Mouse (Mus musculus) G1E (cell line): ENCODE measurements around the gene Sertad3. TPM values are rescaled to one million over a fixed set of nuclear protein-coding genes. Genes with fewer than 3 reads are reported as not detected.

Source experiments
- ATAC-seq: 2 replicates; pipeline ENCODE4 v1.8.0; 2016; ENCODE audit warnings: mild to moderate bottlenecking; ENCODE audit not compliant: insufficient number of reproducible peaks, poor library complexity, low FRiP score, severe bottlenecking; ENCODE audit errors: extremely low read depth
- DNase-seq: peaks from one replicate; pipeline ENCODE4 v3.0.0; 2012; ENCODE audit warnings: low spot score
- H3K27me3 ChIP-seq: 2 replicates; pipeline ENCODE4 v1.6.1; 2012; ENCODE audit warnings: mild to moderate bottlenecking, low read length, inconsistent platforms; ENCODE audit not compliant: insufficient read depth
- H3K36me3 ChIP-seq: replicated peaks from 2 replicates; pipeline ENCODE3; 2012; ENCODE audit warnings: mild to moderate bottlenecking, inconsistent platforms
- H3K4me1 ChIP-seq: 2 replicates; pipeline ENCODE4 v1.6.1; 2012; ENCODE audit warnings: low read depth, low read length, inconsistent platforms, mixed read lengths; ENCODE audit not compliant: insufficient read depth
- H3K4me3 ChIP-seq: 2 replicates; pipeline ENCODE4 v1.5.1; 2012; ENCODE audit warnings: low read depth, mild to moderate bottlenecking, inconsistent platforms, low read length, moderate library complexity, mixed read lengths
- H3K9me3 ChIP-seq: replicated peaks from 2 replicates; pipeline ENCODE4 v1.6.1; 2012; ENCODE audit warnings: inconsistent platforms
- CTCF ChIP-seq: IDR thresholded peaks from 2 replicates; pipeline ENCODE4 v1.5.1; 2012; ENCODE audit warnings: low read depth, low read length, inconsistent platforms, mixed read lengths
- GATA1 ChIP-seq: IDR thresholded peaks from 2 replicates; pipeline ENCODE4 v1.6.1; 2012; ENCODE audit warnings: borderline replicate concordance, low read length, inconsistent platforms, mixed read lengths
- GATA2 ChIP-seq: IDR thresholded peaks from 2 replicates; pipeline ENCODE4 v1.6.1; 2012; ENCODE audit warnings: low read depth, low read length, inconsistent platforms, borderline replicate concordance
- POLR2AphosphoS5 ChIP-seq: IDR thresholded peaks from 2 replicates; pipeline ENCODE4 v1.6.1; 2012; ENCODE audit warnings: low read depth, low read length, inconsistent platforms; ENCODE audit not compliant: insufficient replicate concordance
- TAL1 ChIP-seq: conservative IDR thresholded peaks from 2 replicates; pipeline ENCODE4 v1.6.1; 2012; ENCODE audit warnings: low read depth, low read length, inconsistent platforms, mixed read lengths
- polyA plus RNA-seq: library from polyadenylated mRNA; stranded (reverse); fragments of >175 nt; gene quantifications from 2 replicates; pipeline ENCODE4 v1.2.3, GENCODE M21; 2012
- total RNA-seq, 2 experiments: library from RNA; stranded (forward) in 1 of 2; stranded (reverse) in 1 of 2; fragments of 200-1000 nt in 1 of 2; fragments of >200 nt in 1 of 2; fragmentation: Nextera tagmentation in 1 of 2; gene quantifications; 2 replicates each; pipeline ENCODE4 v1.2.3; 2014 to 2017

Gene Sertad3
- total and polyA plus RNA-seq, 3 experiments, result 9.0 to 24.0 (median 15.8) TPM

GRCm38 (mm10) chr7:27473835-27474489, 394 bp downstream of the Sertad3 start:
- Histone ChIP-seq H3K4me1 (peaks cover 53% of the 10 kb centered on the region), H3K4me3 (peak overlapping the region; percentile 91), H3K27me3 (no peaks in the 10 kb centered on the region), H3K9me3 (no peaks in the 10 kb centered on the region), H3K36me3 (peaks cover 33% of the 10 kb centered on the region)
- no peak for ATAC-seq
- no peak for TF ChIP-seq GATA1
- TF ChIP-seq TAL1, result no peak
- no peak for TF ChIP-seq GATA2
- no peak for TF ChIP-seq CTCF
- TF ChIP-seq POLR2AphosphoS5, result no peak
- DNase-seq, result no peak

- Histone ChIP-seq H3K9me3 (no peaks in the 10 kb centered on the region), H3K27me3 (no peaks in the 10 kb centered on the region), H3K36me3 (peaks cover 35% of the 10 kb centered on the region), H3K4me1 (peaks cover 59% of the 10 kb centered on the region), H3K4me3 (peak overlapping the region; percentile 91)
- DNase-seq (peak; percentile 85), ATAC-seq (peak; percentile 82)
- TF ChIP-seq CTCF, result 0 out of 2 replicates have a peak, but pooled peaks have one; percentile 6
- no peak for TF ChIP-seq GATA1
These were observed 954 bp downstream of the Sertad3 start for GRCm38 (mm10) chr7:27474490-27474954.

- Histone ChIP-seq H3K4me1 (peaks cover 68% of the 10 kb centered on the region), H3K9me3 (no peaks in the 10 kb centered on the region), H3K27me3 (no peaks in the 10 kb centered on the region), H3K36me3 (peaks cover 39% of the 10 kb centered on the region), H3K4me3 (peak overlapping the region; percentile 91; the same call in 1 of the 2 replicates)
- DNase-seq (no peak), ATAC-seq (no peak)
- TF ChIP-seq GATA1, result no peak
- TF ChIP-seq GATA2, result no peak
- no peak for TF ChIP-seq TAL1
- no peak for TF ChIP-seq CTCF
- TF ChIP-seq POLR2AphosphoS5, result no peak
These were observed 2.0 kb downstream of the Sertad3 start for GRCm38 (mm10) chr7:27475596-27475995.

GRCm38 (mm10) chr7:27476098-27476635, 2.6 kb downstream of the Sertad3 start:
- DNase-seq, result no peak
- no peak overlapping the region for H3K4me3 ChIP-seq
- peaks cover 70% of the 10 kb centered on the region for H3K4me1 ChIP-seq
- TF ChIP-seq TAL1 (no peak), CTCF (no peak), POLR2AphosphoS5 (no peak), GATA1 (no peak), GATA2 (no peak)
- ATAC-seq, result no peak
- no peaks in the 10 kb centered on the region for H3K27me3 ChIP-seq
- H3K36me3 ChIP-seq, result peaks cover 39% of the 10 kb centered on the region
- H3K9me3 ChIP-seq, result no peaks in the 10 kb centered on the region

GRCm38 (mm10) chr7:27478561-27478960, 5.0 kb downstream of the Sertad3 start:
- TF ChIP-seq CTCF (no peak), GATA2 (no peak), POLR2AphosphoS5 (no peak), TAL1 (no peak), GATA1 (no peak)
- peaks cover 74% of the 10 kb centered on the region for H3K4me1 ChIP-seq
- ATAC-seq, result no peak
- H3K4me3 ChIP-seq, result no peak overlapping the region; the same call in 1 of the 2 replicates
- H3K36me3 ChIP-seq, result peaks cover 35% of the 10 kb centered on the region
- H3K9me3 ChIP-seq, result no peaks in the 10 kb centered on the region
- no peak for DNase-seq
- no peaks in the 10 kb centered on the region for H3K27me3 ChIP-seq

- no peaks in the 10 kb centered on the region for H3K27me3 ChIP-seq
- DNase-seq (no peak), ATAC-seq (no peak)
- TF ChIP-seq GATA2, result no peak
- TF ChIP-seq TAL1, result no peak
- TF ChIP-seq CTCF, result no peak
- TF ChIP-seq GATA1, result no peak
- TF ChIP-seq POLR2AphosphoS5, result no peak
- no peaks in the 10 kb centered on the region for H3K9me3 ChIP-seq
- peaks cover 35% of the 10 kb centered on the region for H3K36me3 ChIP-seq
- H3K4me3 ChIP-seq, result no peak overlapping the region
- peaks cover 81% of the 10 kb centered on the region for H3K4me1 ChIP-seq
These were observed 6.2 kb downstream of the Sertad3 start for GRCm38 (mm10) chr7:27479750-27480149.
